Mouse (Mus musculus) small intestine, adult 2 months (tissue): ENCODE data around the gene Mfap5. TPM values are rescaled to one million over a fixed set of nuclear protein-coding genes. Genes with fewer than 3 reads are reported as not detected.
A peak's percentile ranks its signal among the peaks of the same experiment; 100 is the strongest.

ENCODE experiments used
- H3K27ac ChIP-seq: fragments of 200-500 bp; 2 replicates; pipeline ENCODE4 v1.5.1; 2012; ENCODE audit warnings: low read depth, low read length, control low read depth, inconsistent platforms; ENCODE audit not compliant: insufficient read depth
- H3K27me3 ChIP-seq: fragments of 200-500 bp; 2 replicates; pipeline ENCODE4 v1.6.1; 2012; ENCODE audit warnings: mild to moderate bottlenecking, moderate library complexity, low read length, inconsistent platforms; ENCODE audit not compliant: control insufficient read depth, insufficient read depth
- H3K36me3 ChIP-seq: fragments of 200-500 bp; 2 replicates; pipeline ENCODE4 v1.6.1; 2012; ENCODE audit warnings: mild to moderate bottlenecking, low read length, control low read depth, inconsistent platforms; ENCODE audit not compliant: control insufficient read depth, insufficient read depth
- H3K4me1 ChIP-seq: fragments of 200-500 bp; 2 replicates; pipeline ENCODE4 v1.6.1; 2012; ENCODE audit warnings: low read length, inconsistent platforms, mixed read lengths; ENCODE audit not compliant: control insufficient read depth, insufficient read depth, insufficient read length
- H3K4me3 ChIP-seq: fragments of 200-500 bp; 2 replicates; pipeline ENCODE4 v1.5.1; 2012; ENCODE audit warnings: low read depth, mild to moderate bottlenecking, control low read depth, inconsistent platforms, low read length, moderate library complexity
- CTCF ChIP-seq: fragments of 200-500 bp; IDR thresholded peaks from 2 replicates; pipeline ENCODE4 v1.5.1; 2012; ENCODE audit warnings: low read depth, mild to moderate bottlenecking, control low read depth, inconsistent platforms, low read length, moderate library complexity, mixed read lengths; ENCODE audit not compliant: insufficient replicate concordance, insufficient read length; ENCODE audit errors: extremely low read depth
- POLR2A ChIP-seq: fragments of 200-500 bp; IDR thresholded peaks from 2 replicates; pipeline ENCODE4 v1.6.1; 2012; ENCODE audit warnings: low read depth, mild to moderate bottlenecking, control low read depth, inconsistent platforms, low read length, moderate library complexity
- WGBS: fragments of 180-500 bp; shearing (Covaris S2); methylation state at CpG from one replicate; pipeline ENCODE4 v1.1.7; 2018; 5-methylcytosine and 5-hydroxymethylcytosine counted together
- polyA plus RNA-seq: library from polyadenylated mRNA; depleted of rRNA; stranded (reverse); fragments of >200 nt; gene quantifications from 2 replicates; pipeline ENCODE4 v1.2.3, GENCODE M21; 2012

Gene Mfap5
- polyA plus RNA-seq, 1 experiment: 1.7 TPM

GRCm38 (mm10) chr6:122554102-122554501, 48.5 kb downstream of the Mfap5 start:
- Histone ChIP-seq H3K4me1 (no peaks in the 10 kb centered on the region), H3K36me3 (no peaks in the 10 kb centered on the region), H3K4me3 (no peak overlapping the region), H3K27me3 (no peaks in the 10 kb centered on the region), H3K27ac (no peak overlapping the region)
- 63% methylated on average over 6 of the region's 6 CpGs for WGBS
- no peak for TF ChIP-seq POLR2A
- TF ChIP-seq CTCF: no peak

- Histone ChIP-seq H3K27ac (no peak overlapping the region), H3K4me1 (peaks cover under 1% of the 10 kb centered on the region), H3K27me3 (no peaks in the 10 kb centered on the region), H3K36me3 (no peaks in the 10 kb centered on the region), H3K4me3 (no peak overlapping the region)
- WGBS: 29% methylated on average over 7 of the region's 7 CpGs
- TF ChIP-seq CTCF (no peak), POLR2A (no peak)
Observed at GRCm38 (mm10) chr6:122555266-122555665, 49.6 kb downstream of the Mfap5 start.

- Histone ChIP-seq H3K27ac (no peak overlapping the region), H3K36me3 (no peaks in the 10 kb centered on the region), H3K4me3 (no peak overlapping the region), H3K4me1 (peaks cover 4% of the 10 kb centered on the region), H3K27me3 (no peaks in the 10 kb centered on the region)
- TF ChIP-seq POLR2A: no peak
- TF ChIP-seq CTCF: peak; percentile 54; the same call in 1 of the 2 replicates
- 14% methylated on average over 15 of the region's 15 CpGs for WGBS
Observed at GRCm38 (mm10) chr6:122556959-122557561, 51.4 kb downstream of the Mfap5 start.

GRCm38 (mm10) chr6:122560427-122560826, 54.8 kb downstream of the Mfap5 start:
- Histone ChIP-seq H3K27me3 (no peaks in the 10 kb centered on the region), H3K36me3 (no peaks in the 10 kb centered on the region), H3K4me1 (peaks cover 8% of the 10 kb centered on the region), H3K4me3 (peak overlapping the region; percentile 30; the same call in 1 of the 2 replicates), H3K27ac (no peak overlapping the region)
- TF ChIP-seq CTCF (peak; percentile 80; the same call in 1 of the 2 replicates), POLR2A (no peak)
- 3% methylated on average over 17 of the region's 17 CpGs for WGBS

- Histone ChIP-seq H3K4me3 (no peak overlapping the region), H3K4me1 (peaks cover 9% of the 10 kb centered on the region), H3K36me3 (no peaks in the 10 kb centered on the region), H3K27ac (no peak overlapping the region), H3K27me3 (no peaks in the 10 kb centered on the region)
- TF ChIP-seq CTCF (no peak), POLR2A (no peak)
- WGBS: 83% methylated on average over 20 of the region's 20 CpGs
Observed at GRCm38 (mm10) chr6:122561005-122561404, 55.4 kb downstream of the Mfap5 start.

- Histone ChIP-seq H3K4me1 (peaks cover 9% of the 10 kb centered on the region), H3K4me3 (no peak overlapping the region), H3K36me3 (no peaks in the 10 kb centered on the region), H3K27me3 (no peaks in the 10 kb centered on the region), H3K27ac (no peak overlapping the region)
- TF ChIP-seq CTCF (peak; percentile 64; the same call in 1 of the 2 replicates), POLR2A (no peak)
- WGBS: 2% methylated on average over 6 of the region's 6 CpGs
Observed at GRCm38 (mm10) chr6:122562463-122562862, 56.8 kb downstream of the Mfap5 start.

- H3K36me3 ChIP-seq: no peaks in the 10 kb centered on the region
- TF ChIP-seq POLR2A (no peak), CTCF (no peak)
- WGBS: 81% methylated on average over 9 of the region's 9 CpGs
Observed at GRCm38 (mm10) chr6:122565070-122565784, 59.6 kb downstream of the Mfap5 start.

More at GRCm38 (mm10) chr6:122565070-122565784, 59.6 kb downstream of the Mfap5 start:
- H3K27me3 ChIP-seq: no peaks in the 10 kb centered on the region
- peak overlapping the region; percentile 22; the same call in 1 of the 2 replicates for H3K27ac ChIP-seq
- H3K4me3 ChIP-seq: no peak overlapping the region
- peaks cover 9% of the 10 kb centered on the region for H3K4me1 ChIP-seq
